Mouse (Mus musculus): ENCODE measurements around the gene Retreg1. TPM values are rescaled to one million over a fixed set of nuclear protein-coding genes. Genes with fewer than 3 reads are reported as not detected.
A peak's percentile ranks its signal among the peaks of the same experiment; 100 is the strongest.

The Retreg1 gene
- polyA plus RNA-seq, 1 experiment from 2014 or later: 4.2 TPM

GRCm38 (mm10) chr15:25948257-25949223, 105.6 kb downstream of the Retreg1 start:
- no peak for ATAC-seq (ENCODE audit: low FRiP score)
- H3K27me3 ChIP-seq (ENCODE audit: control insufficient read depth, insufficient read depth, low read length): no peaks in the 10 kb centered on the region
- no peak overlapping the region for H3K27ac ChIP-seq (ENCODE audit: low read depth, low read length)
- no peaks in the 10 kb centered on the region for H3K4me1 ChIP-seq (ENCODE audit: control insufficient read depth, insufficient read depth, low read length)
- DNase-seq (ENCODE audit: low spot score, missing footprints): no peak
- no peak overlapping the region for H3K4me2 ChIP-seq
- 85% methylated on average over 26 of the region's 26 CpGs for WGBS
- H3K36me3 ChIP-seq (ENCODE audit: control insufficient read depth, insufficient read depth, low read length): no peaks in the 10 kb centered on the region
- no peaks in the 10 kb centered on the region for H3K9me3 ChIP-seq (ENCODE audit: control insufficient read depth, low read length)
- H3K4me3 ChIP-seq (ENCODE audit: low read depth, low read length): no peak overlapping the region
- no peak overlapping the region for H3K9ac ChIP-seq (ENCODE audit: low read length)

- 87% methylated on average over 9 of the region's 9 CpGs for WGBS
- no peaks in the 10 kb centered on the region for H3K36me3 ChIP-seq (ENCODE audit: control insufficient read depth, insufficient read depth, low read length)
- H3K9ac ChIP-seq (ENCODE audit: low read length): no peak overlapping the region
- H3K27ac ChIP-seq (ENCODE audit: low read depth, low read length): no peak overlapping the region
- H3K27me3 ChIP-seq (ENCODE audit: control insufficient read depth, insufficient read depth, low read length): no peaks in the 10 kb centered on the region
- H3K4me2 ChIP-seq: no peak overlapping the region
- H3K9me3 ChIP-seq (ENCODE audit: control insufficient read depth, low read length): no peaks in the 10 kb centered on the region
- ATAC-seq (ENCODE audit: low FRiP score) (no peak), DNase-seq (ENCODE audit: low spot score, missing footprints) (no peak)
- no peaks in the 10 kb centered on the region for H3K4me1 ChIP-seq (ENCODE audit: control insufficient read depth, insufficient read depth, low read length)
- H3K4me3 ChIP-seq (ENCODE audit: low read depth, low read length): no peak overlapping the region
Observed at GRCm38 (mm10) chr15:25949696-25950095, 106.7 kb downstream of the Retreg1 start.

- no peak overlapping the region for H3K9ac ChIP-seq (ENCODE audit: low read length)
- no peak for ATAC-seq (ENCODE audit: low FRiP score)
- no peaks in the 10 kb centered on the region for H3K36me3 ChIP-seq (ENCODE audit: control insufficient read depth, insufficient read depth, low read length)
- H3K4me1 ChIP-seq (ENCODE audit: control insufficient read depth, insufficient read depth, low read length): no peaks in the 10 kb centered on the region
- no peak overlapping the region for H3K27ac ChIP-seq (ENCODE audit: low read depth, low read length)
- H3K4me2 ChIP-seq: no peak overlapping the region
- DNase-seq (ENCODE audit: low spot score, missing footprints): no peak
- no peak overlapping the region for H3K4me3 ChIP-seq (ENCODE audit: low read depth, low read length)
- no peaks in the 10 kb centered on the region for H3K27me3 ChIP-seq (ENCODE audit: control insufficient read depth, insufficient read depth, low read length)
- H3K9me3 ChIP-seq (ENCODE audit: control insufficient read depth, low read length): no peaks in the 10 kb centered on the region
- 81% methylated on average over 5 of the region's 5 CpGs for WGBS
Observed at GRCm38 (mm10) chr15:25950584-25950983, 107.6 kb downstream of the Retreg1 start.

- H3K4me1 ChIP-seq (ENCODE audit: control insufficient read depth, insufficient read depth, low read length): no peaks in the 10 kb centered on the region
- H3K9me3 ChIP-seq (ENCODE audit: control insufficient read depth, low read length): no peaks in the 10 kb centered on the region
- no peaks in the 10 kb centered on the region for H3K27me3 ChIP-seq (ENCODE audit: control insufficient read depth, insufficient read depth, low read length)
- H3K4me3 ChIP-seq (ENCODE audit: low read depth, low read length): no peak overlapping the region
- no peak overlapping the region for H3K9ac ChIP-seq (ENCODE audit: low read length)
- H3K4me2 ChIP-seq: no peak overlapping the region
- no peaks in the 10 kb centered on the region for H3K36me3 ChIP-seq (ENCODE audit: control insufficient read depth, insufficient read depth, low read length)
- ATAC-seq (ENCODE audit: low FRiP score) (no peak), DNase-seq (ENCODE audit: low spot score, missing footprints) (no peak)
- 83% methylated on average over 4 of the region's 4 CpGs for WGBS
- no peak overlapping the region for H3K27ac ChIP-seq (ENCODE audit: low read depth, low read length)
Observed at GRCm38 (mm10) chr15:25951037-25951436, 108.1 kb downstream of the Retreg1 start.

GRCm38 (mm10) chr15:25956001-25956400, 113.0 kb downstream of the Retreg1 start:
- no peak overlapping the region for H3K27ac ChIP-seq (ENCODE audit: low read depth, low read length)
- ATAC-seq (ENCODE audit: low FRiP score): no peak
- H3K36me3 ChIP-seq (ENCODE audit: control insufficient read depth, insufficient read depth, low read length): no peaks in the 10 kb centered on the region
- no peak for DNase-seq (ENCODE audit: low spot score, missing footprints)
- H3K9me3 ChIP-seq (ENCODE audit: control insufficient read depth, low read length): no peaks in the 10 kb centered on the region
- 82% methylated on average over 5 of the region's 5 CpGs for WGBS
- H3K4me1 ChIP-seq (ENCODE audit: control insufficient read depth, insufficient read depth, low read length): no peaks in the 10 kb centered on the region
- no peaks in the 10 kb centered on the region for H3K27me3 ChIP-seq (ENCODE audit: control insufficient read depth, insufficient read depth, low read length)
- H3K4me2 ChIP-seq: no peak overlapping the region
- no peak overlapping the region for H3K4me3 ChIP-seq (ENCODE audit: low read depth, low read length)
- no peak overlapping the region for H3K9ac ChIP-seq (ENCODE audit: low read length)

GRCm38 (mm10) chr15:25956422-25957117, 113.6 kb downstream of the Retreg1 start:
- Histone ChIP-seq H3K4me2 (no peak overlapping the region), H3K9me3 (ENCODE audit: control insufficient read depth, low read length) (no peaks in the 10 kb centered on the region), H3K27me3 (ENCODE audit: control insufficient read depth, insufficient read depth, low read length) (no peaks in the 10 kb centered on the region), H3K36me3 (ENCODE audit: control insufficient read depth, insufficient read depth, low read length) (no peaks in the 10 kb centered on the region), H3K9ac (ENCODE audit: low read length) (no peak overlapping the region), H3K4me3 (ENCODE audit: low read depth, low read length) (no peak overlapping the region), H3K4me1 (ENCODE audit: control insufficient read depth, insufficient read depth, low read length) (no peaks in the 10 kb centered on the region), H3K27ac (ENCODE audit: low read depth, low read length) (no peak overlapping the region)
- 50% methylated on average over 11 of the region's 11 CpGs for WGBS
- ATAC-seq (ENCODE audit: low FRiP score) (no peak), DNase-seq (ENCODE audit: low spot score, missing footprints) (no peak)

GRCm38 (mm10) chr15:25957651-25958050, 114.7 kb downstream of the Retreg1 start:
- no peak for DNase-seq (ENCODE audit: low spot score, missing footprints)
- no peaks in the 10 kb centered on the region for H3K4me1 ChIP-seq (ENCODE audit: control insufficient read depth, insufficient read depth, low read length)
- H3K27ac ChIP-seq (ENCODE audit: low read depth, low read length): no peak overlapping the region
- ATAC-seq (ENCODE audit: low FRiP score): no peak
- H3K27me3 ChIP-seq (ENCODE audit: control insufficient read depth, insufficient read depth, low read length): no peaks in the 10 kb centered on the region
- no peak overlapping the region for H3K4me3 ChIP-seq (ENCODE audit: low read depth, low read length)
- no peaks in the 10 kb centered on the region for H3K36me3 ChIP-seq (ENCODE audit: control insufficient read depth, insufficient read depth, low read length)
- no peak overlapping the region for H3K9ac ChIP-seq (ENCODE audit: low read length)
- H3K9me3 ChIP-seq (ENCODE audit: control insufficient read depth, low read length): no peaks in the 10 kb centered on the region
- H3K4me2 ChIP-seq: no peak overlapping the region
- whole genome bisulfite sequencing: 86% methylated on average over 10 of the region's 10 CpGs

GRCm38 (mm10) chr15:25959375-25959774, 116.4 kb downstream of the Retreg1 start:
- ATAC-seq (ENCODE audit: low FRiP score) (peak; percentile 86), DNase-seq (ENCODE audit: low spot score, missing footprints) (no peak)
- Histone ChIP-seq H3K4me1 (ENCODE audit: control insufficient read depth, insufficient read depth, low read length) (no peaks in the 10 kb centered on the region), H3K27me3 (ENCODE audit: control insufficient read depth, insufficient read depth, low read length) (no peaks in the 10 kb centered on the region), H3K9me3 (ENCODE audit: control insufficient read depth, low read length) (no peaks in the 10 kb centered on the region), H3K27ac (ENCODE audit: low read depth, low read length) (no peak overlapping the region), H3K9ac (ENCODE audit: low read length) (no peak overlapping the region), H3K4me2 (no peak overlapping the region), H3K36me3 (ENCODE audit: control insufficient read depth, insufficient read depth, low read length) (no peaks in the 10 kb centered on the region), H3K4me3 (ENCODE audit: low read depth, low read length) (no peak overlapping the region)
- 48% methylated on average over 5 of the region's 5 CpGs for WGBS

GRCm38 (mm10) chr15:25960231-25960630, 117.3 kb downstream of the Retreg1 start:
- no peak overlapping the region for H3K9ac ChIP-seq (ENCODE audit: low read length)
- ATAC-seq (ENCODE audit: low FRiP score) (no peak), DNase-seq (ENCODE audit: low spot score, missing footprints) (no peak)
- no peak overlapping the region for H3K27ac ChIP-seq (ENCODE audit: low read depth, low read length)
- H3K27me3 ChIP-seq (ENCODE audit: control insufficient read depth, insufficient read depth, low read length): no peaks in the 10 kb centered on the region
- no peaks in the 10 kb centered on the region for H3K9me3 ChIP-seq (ENCODE audit: control insufficient read depth, low read length)
- 83% methylated on average over 5 of the region's 5 CpGs for WGBS
- H3K4me2 ChIP-seq: no peak overlapping the region
- H3K4me3 ChIP-seq (ENCODE audit: low read depth, low read length): no peak overlapping the region
- no peaks in the 10 kb centered on the region for H3K36me3 ChIP-seq (ENCODE audit: control insufficient read depth, insufficient read depth, low read length)
- H3K4me1 ChIP-seq (ENCODE audit: control insufficient read depth, insufficient read depth, low read length): no peaks in the 10 kb centered on the region

Data from midbrain, embryonic 11.5 days (tissue).